Mouse (Mus musculus): Measurements from ENCODE around the gene Tnnt2.

DNA sequence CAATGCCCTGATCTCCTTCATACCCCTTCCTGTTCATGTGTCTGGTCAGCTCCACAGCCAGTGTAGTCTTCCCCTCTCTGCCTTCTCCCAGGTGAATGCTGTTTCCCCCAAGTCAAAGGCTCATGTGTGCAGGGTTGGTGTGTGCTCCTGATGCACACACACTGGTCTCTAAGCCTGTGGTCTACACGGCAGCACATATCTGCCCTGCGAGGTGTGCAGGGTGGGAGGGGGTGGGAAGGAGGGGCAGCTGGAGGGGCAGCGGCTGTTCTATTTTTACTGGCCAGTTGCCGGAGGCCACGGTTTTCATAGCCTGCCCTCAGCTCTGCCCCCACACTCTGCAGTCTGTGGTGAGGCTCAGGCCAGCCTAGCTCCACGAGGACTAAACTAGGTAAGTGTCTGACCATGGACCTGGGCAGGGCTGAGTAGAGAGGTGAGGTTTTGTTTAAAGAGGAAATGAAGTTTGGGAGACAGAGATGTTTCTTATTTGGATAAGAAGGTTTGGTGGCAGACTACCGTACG is 37.0 kb upstream of the Tnnt2 start:
- TF ChIP-seq CTCF (IDR thresholded peaks at IDR 0.05) (no peak), POLR2A (IDR thresholded peaks at IDR 0.05; ENCODE audit: insufficient read depth, low read depth, low read length) (no peak)

All from heart, adult 2 months (tissue).